Mouse (Mus musculus): Measurements from ENCODE around the gene D130043K22Rik. TPM values are rescaled to one million over a fixed set of nuclear protein-coding genes. Genes with fewer than 3 reads are reported as not detected.

D130043K22Rik gene
- polyA plus RNA-seq, 1 experiment from 2014 or later: 1.1 TPM

DNA sequence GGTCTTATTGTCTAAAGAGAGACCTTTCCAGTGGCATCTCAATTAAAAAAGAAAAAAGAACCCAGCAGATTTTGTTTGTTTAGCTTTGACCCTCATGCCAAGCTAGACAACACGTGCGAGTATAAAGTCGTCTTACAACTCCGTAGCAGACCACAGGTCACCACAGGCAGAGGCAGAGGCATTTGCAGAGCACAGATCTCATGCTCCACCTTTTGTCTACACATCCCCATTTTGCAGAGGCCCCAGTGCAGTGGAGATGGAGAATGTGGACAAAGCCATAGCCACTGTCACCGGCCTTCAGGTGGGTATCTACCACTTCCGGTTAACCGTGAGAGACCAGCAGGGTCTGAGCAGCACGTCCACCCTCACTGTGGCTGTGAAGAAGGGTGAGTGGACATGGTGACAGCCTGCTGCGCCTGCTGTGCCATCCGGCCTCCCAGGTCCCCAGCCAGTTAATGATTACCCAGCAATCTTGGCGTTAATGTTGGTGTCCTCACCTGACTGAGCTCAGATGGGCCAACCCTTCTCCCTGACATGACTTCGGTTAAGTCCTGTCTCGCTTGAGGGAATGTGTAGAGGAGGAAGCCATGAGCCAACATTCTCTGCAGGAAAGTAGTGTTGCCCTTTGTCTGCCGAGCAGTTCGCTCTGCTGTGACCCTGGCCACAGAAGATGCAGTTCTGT, 34.6 kb downstream of the D130043K22Rik start:
- Histone ChIP-seq H3K27ac (ENCODE audit: low read depth, low read length) (no peak overlapping the region), H3K9me3 (ENCODE audit: control insufficient read depth, low read length) (no peaks in the 10 kb centered on the region), H3K4me1 (ENCODE audit: control insufficient read depth, insufficient read depth, low read length) (no peaks in the 10 kb centered on the region), H3K27me3 (ENCODE audit: control insufficient read depth, insufficient read depth, low read length) (no peaks in the 10 kb centered on the region), H3K4me3 (ENCODE audit: low read depth, low read length) (no peak overlapping the region), H3K9ac (ENCODE audit: low read length) (no peak overlapping the region), H3K36me3 (ENCODE audit: control insufficient read depth, insufficient read depth, low read length) (no peaks in the 10 kb centered on the region), H3K4me2 (no peak overlapping the region)
- DNase-seq (ENCODE audit: low spot score, missing footprints): no peak
- no peak for ATAC-seq (ENCODE audit: low FRiP score)
- WGBS: 87% methylated on average over 15 of the region's 15 CpGs

DNA sequence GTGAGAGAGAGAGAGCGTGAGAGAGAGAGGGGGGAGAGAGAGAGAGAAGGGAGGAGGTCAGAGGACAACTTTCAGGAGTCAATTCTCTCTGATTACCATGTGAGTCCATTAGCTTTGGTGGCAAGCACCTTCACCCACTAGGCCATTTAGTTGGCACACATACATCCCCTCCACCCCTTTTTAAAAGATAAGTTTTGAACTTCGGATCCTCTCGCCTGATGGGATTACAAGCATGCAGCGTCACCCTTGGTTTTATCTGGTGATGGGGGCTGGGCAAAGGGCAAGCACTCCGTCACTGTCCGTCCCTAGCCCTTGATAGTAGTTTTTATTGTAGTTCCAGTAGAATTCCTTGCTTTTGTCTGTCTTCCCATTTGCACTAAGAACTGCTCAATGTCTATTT, 35.3 kb downstream of the D130043K22Rik start:
- H3K4me1 ChIP-seq (ENCODE audit: control insufficient read depth, insufficient read depth, low read length): no peaks in the 10 kb centered on the region
- DNase-seq (ENCODE audit: low spot score, missing footprints): no peak
- H3K27ac ChIP-seq (ENCODE audit: low read depth, low read length): no peak overlapping the region
- no peak for ATAC-seq (ENCODE audit: low FRiP score)
- no peak overlapping the region for H3K9ac ChIP-seq (ENCODE audit: low read length)
- H3K9me3 ChIP-seq (ENCODE audit: control insufficient read depth, low read length): no peaks in the 10 kb centered on the region
- no peak overlapping the region for H3K4me3 ChIP-seq (ENCODE audit: low read depth, low read length)
- H3K27me3 ChIP-seq (ENCODE audit: control insufficient read depth, insufficient read depth, low read length): no peaks in the 10 kb centered on the region
- WGBS: 91% methylated on average over 6 of the region's 6 CpGs
- H3K4me2 ChIP-seq: no peak overlapping the region
- no peaks in the 10 kb centered on the region for H3K36me3 ChIP-seq (ENCODE audit: control insufficient read depth, insufficient read depth, low read length)

DNA sequence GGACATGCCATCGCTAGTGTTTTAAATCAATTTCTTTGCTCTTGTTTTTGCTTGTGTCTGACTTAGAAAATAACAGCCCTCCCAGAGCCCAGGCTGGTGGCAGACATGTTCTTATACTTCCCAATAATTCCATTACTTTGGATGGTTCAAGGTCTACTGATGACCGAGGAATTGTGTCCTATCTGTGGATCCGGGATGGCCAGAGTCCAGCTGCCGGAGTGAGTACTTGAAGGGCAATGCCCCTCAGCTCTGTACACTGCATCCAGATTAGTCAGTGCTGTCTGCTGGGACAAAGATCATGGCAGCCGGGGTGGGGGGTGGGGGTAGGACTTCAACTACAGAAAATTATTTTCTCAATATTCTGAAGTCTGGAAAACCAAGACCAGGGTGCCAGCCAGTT, 35.8 kb downstream of the D130043K22Rik start:
- no peaks in the 10 kb centered on the region for H3K9me3 ChIP-seq (ENCODE audit: control insufficient read depth, low read length)
- 91% methylated on average over 5 of the region's 5 CpGs for WGBS
- no peaks in the 10 kb centered on the region for H3K27me3 ChIP-seq (ENCODE audit: control insufficient read depth, insufficient read depth, low read length)
- no peak for DNase-seq (ENCODE audit: low spot score, missing footprints)
- H3K4me1 ChIP-seq (ENCODE audit: control insufficient read depth, insufficient read depth, low read length): no peaks in the 10 kb centered on the region
- H3K4me3 ChIP-seq (ENCODE audit: low read depth, low read length): no peak overlapping the region
- ATAC-seq (ENCODE audit: low FRiP score): no peak
- H3K9ac ChIP-seq (ENCODE audit: low read length): no peak overlapping the region
- H3K36me3 ChIP-seq (ENCODE audit: control insufficient read depth, insufficient read depth, low read length): no peaks in the 10 kb centered on the region
- H3K27ac ChIP-seq (ENCODE audit: low read depth, low read length): no peak overlapping the region
- H3K4me2 ChIP-seq: no peak overlapping the region

DNA sequence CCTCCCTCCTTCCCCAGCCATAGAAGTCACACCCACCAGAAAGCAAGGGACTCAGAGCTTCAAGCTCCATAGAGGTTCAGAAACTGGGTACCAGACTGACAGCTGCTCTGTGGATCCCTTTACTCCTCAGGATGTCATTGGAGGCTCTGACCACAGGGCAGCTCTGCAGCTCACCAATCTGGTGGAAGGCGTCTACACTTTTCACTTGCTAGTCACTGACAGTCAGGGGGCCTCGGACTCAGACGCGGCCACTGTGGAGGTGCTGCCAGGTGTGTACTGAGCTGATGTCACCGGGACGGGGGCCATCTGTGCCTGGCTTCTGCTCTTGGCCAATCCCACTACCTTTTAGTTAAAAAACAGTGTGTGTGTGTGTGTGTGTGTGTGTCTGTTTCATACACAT, 37.5 kb downstream of the D130043K22Rik start:
- Histone ChIP-seq H3K9ac (ENCODE audit: low read length) (no peak overlapping the region), H3K36me3 (ENCODE audit: control insufficient read depth, insufficient read depth, low read length) (no peaks in the 10 kb centered on the region), H3K27ac (ENCODE audit: low read depth, low read length) (no peak overlapping the region), H3K4me2 (no peak overlapping the region), H3K4me1 (ENCODE audit: control insufficient read depth, insufficient read depth, low read length) (no peaks in the 10 kb centered on the region), H3K9me3 (ENCODE audit: control insufficient read depth, low read length) (no peaks in the 10 kb centered on the region), H3K27me3 (ENCODE audit: control insufficient read depth, insufficient read depth, low read length) (no peaks in the 10 kb centered on the region), H3K4me3 (ENCODE audit: low read depth, low read length) (no peak overlapping the region)
- WGBS: 93% methylated on average over 6 of the region's 6 CpGs
- no peak for ATAC-seq (ENCODE audit: low FRiP score)
- DNase-seq (ENCODE audit: low spot score, missing footprints): no peak

DNA sequence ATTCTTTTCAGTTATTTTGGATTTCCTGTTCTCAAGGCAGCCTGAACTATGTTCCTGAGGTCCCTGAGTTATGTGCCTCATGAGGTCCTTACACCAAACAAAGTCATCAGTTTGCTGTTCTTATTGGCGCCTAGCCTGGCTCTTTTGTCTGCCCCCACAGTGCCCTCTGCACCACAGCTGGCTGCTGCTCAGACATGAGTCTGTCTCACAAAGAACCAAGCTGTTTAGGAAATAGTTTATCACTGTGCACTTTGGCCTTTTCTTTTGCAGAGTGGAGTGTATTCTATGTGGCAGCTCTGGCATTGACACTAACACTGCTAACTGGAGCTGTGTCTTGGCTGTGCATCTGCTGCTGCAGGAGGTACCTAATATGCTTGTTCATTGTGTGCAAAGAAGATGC, 44.6 kb downstream of the D130043K22Rik start:
- Histone ChIP-seq H3K9ac (ENCODE audit: low read length) (no peak overlapping the region), H3K4me2 (no peak overlapping the region), H3K4me1 (ENCODE audit: control insufficient read depth, insufficient read depth, low read length) (no peaks in the 10 kb centered on the region), H3K9me3 (ENCODE audit: control insufficient read depth, low read length) (no peaks in the 10 kb centered on the region), H3K36me3 (ENCODE audit: control insufficient read depth, insufficient read depth, low read length) (no peaks in the 10 kb centered on the region), H3K27ac (ENCODE audit: low read depth, low read length) (no peak overlapping the region), H3K27me3 (ENCODE audit: control insufficient read depth, insufficient read depth, low read length) (no peaks in the 10 kb centered on the region), H3K4me3 (ENCODE audit: low read depth, low read length) (no peak overlapping the region)
- WGBS: 59% methylated on average over 1 of the region's 1 CpGs
- no peak for DNase-seq (ENCODE audit: low spot score, missing footprints)
- ATAC-seq (ENCODE audit: low FRiP score): no peak

DNA sequence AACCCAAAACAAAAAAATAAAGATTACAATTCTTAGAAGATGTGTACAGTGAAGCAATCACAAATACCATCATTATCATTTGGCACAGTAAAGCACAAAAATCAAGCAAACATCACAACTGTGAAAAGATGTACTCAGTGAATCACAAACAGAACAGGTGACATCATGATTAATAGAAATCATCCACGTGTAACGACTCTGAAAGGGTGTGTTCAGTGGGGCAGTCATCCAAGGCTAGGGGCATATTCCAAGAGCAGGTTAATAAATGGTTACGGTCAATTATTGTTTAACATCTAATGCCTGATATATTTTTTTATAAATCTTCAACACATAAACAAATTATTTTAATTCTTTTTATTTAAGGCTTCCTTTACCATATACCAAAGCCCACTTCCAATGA, 47.6 kb downstream of the D130043K22Rik start:
- Histone ChIP-seq H3K36me3 (ENCODE audit: control insufficient read depth, insufficient read depth, low read length) (no peaks in the 10 kb centered on the region), H3K4me1 (ENCODE audit: control insufficient read depth, insufficient read depth, low read length) (no peaks in the 10 kb centered on the region), H3K27me3 (ENCODE audit: control insufficient read depth, insufficient read depth, low read length) (no peaks in the 10 kb centered on the region), H3K4me2 (no peak overlapping the region), H3K9me3 (ENCODE audit: control insufficient read depth, low read length) (no peaks in the 10 kb centered on the region), H3K4me3 (ENCODE audit: low read depth, low read length) (no peak overlapping the region), H3K9ac (ENCODE audit: low read length) (no peak overlapping the region), H3K27ac (ENCODE audit: low read depth, low read length) (no peak overlapping the region)
- ATAC-seq (ENCODE audit: low FRiP score) (no peak), DNase-seq (ENCODE audit: low spot score, missing footprints) (no peak)
- 94% methylated on average over 3 of the region's 3 CpGs for WGBS

DNA sequence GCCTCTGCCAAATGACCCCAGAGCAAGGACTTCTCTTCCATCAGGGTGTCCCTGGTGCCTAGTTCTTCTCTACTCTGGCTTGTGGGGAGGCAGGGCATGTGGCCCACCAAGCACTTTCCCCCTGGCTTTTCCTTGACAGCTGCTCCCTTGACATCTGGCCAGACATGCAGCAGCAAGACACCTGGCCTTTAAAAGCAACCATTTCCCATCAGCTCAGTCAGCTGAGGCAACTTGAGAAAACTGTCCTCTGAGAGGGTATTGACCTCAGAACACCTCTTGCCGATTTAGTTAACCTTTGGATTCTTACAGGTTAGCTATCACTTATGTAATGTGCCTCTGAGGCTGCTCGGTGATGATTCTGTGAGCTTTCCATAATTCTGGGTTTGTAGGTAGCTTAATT, 48.9 kb downstream of the D130043K22Rik start:
- no peak for ATAC-seq (ENCODE audit: low FRiP score)
- H3K9ac ChIP-seq (ENCODE audit: low read length): no peak overlapping the region

DNA sequence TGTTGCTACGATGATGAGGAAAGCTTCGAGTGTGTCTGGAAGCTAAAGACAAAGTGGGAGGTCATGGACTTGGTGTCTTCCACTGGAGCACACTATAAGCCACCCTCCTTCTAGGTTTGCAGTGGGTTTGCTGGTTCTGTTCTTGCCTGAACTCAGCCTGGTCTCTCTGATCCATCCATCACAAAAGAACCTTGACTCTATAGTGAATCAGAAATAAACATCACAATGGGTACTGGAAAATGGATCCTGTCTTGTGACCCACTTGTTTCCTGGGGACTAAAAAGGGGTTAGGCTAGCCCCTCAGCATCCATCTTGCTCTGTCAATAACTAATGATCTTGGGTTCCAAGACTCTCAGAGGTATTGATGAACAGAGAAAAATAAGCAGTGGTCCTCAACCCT, 57.0 kb downstream of the D130043K22Rik start:
- Histone ChIP-seq H3K36me3 (ENCODE audit: control insufficient read depth, insufficient read depth, low read length) (no peaks in the 10 kb centered on the region), H3K4me1 (ENCODE audit: control insufficient read depth, insufficient read depth, low read length) (no peaks in the 10 kb centered on the region), H3K4me2 (no peak overlapping the region), H3K9me3 (ENCODE audit: control insufficient read depth, low read length) (no peaks in the 10 kb centered on the region), H3K9ac (ENCODE audit: low read length) (no peak overlapping the region), H3K4me3 (ENCODE audit: low read depth, low read length) (no peak overlapping the region), H3K27me3 (ENCODE audit: control insufficient read depth, insufficient read depth, low read length) (no peaks in the 10 kb centered on the region), H3K27ac (ENCODE audit: low read depth, low read length) (no peak overlapping the region)
- WGBS: 85% methylated on average over 2 of the region's 2 CpGs
- DNase-seq (ENCODE audit: low spot score, missing footprints) (no peak), ATAC-seq (ENCODE audit: low FRiP score) (no peak)

More for the DNA sequence above, 48.9 kb downstream of the D130043K22Rik start:
- Histone ChIP-seq H3K27me3 (ENCODE audit: control insufficient read depth, insufficient read depth, low read length) (no peaks in the 10 kb centered on the region), H3K36me3 (ENCODE audit: control insufficient read depth, insufficient read depth, low read length) (no peaks in the 10 kb centered on the region), H3K9me3 (ENCODE audit: control insufficient read depth, low read length) (no peaks in the 10 kb centered on the region), H3K4me1 (ENCODE audit: control insufficient read depth, insufficient read depth, low read length) (no peaks in the 10 kb centered on the region), H3K4me2 (no peak overlapping the region), H3K27ac (ENCODE audit: low read depth, low read length) (no peak overlapping the region), H3K4me3 (ENCODE audit: low read depth, low read length) (no peak overlapping the region)
- WGBS: 82% methylated on average over 2 of the region's 2 CpGs
- DNase-seq (ENCODE audit: low spot score, missing footprints): no peak

DNA sequence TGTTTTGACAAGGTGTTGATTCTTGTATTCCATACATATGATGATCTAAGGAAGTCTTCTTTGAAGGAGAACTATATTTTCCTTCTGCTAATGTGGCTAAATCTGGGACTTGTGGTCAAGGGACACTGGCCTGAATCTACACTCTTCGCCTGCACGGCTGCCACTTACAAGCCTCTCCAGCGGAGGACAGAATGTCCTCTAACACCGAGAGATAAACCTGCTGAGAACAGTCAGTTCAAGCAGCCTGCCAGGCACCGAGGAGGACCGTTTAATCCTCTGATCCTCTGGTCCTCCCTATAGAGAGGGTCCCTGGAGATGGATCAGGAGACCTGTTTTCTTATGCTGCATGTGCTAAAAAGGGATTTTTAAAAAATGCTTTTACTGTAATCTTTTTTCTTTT, 58.5 kb downstream of the D130043K22Rik start:
- Histone ChIP-seq H3K27me3 (ENCODE audit: control insufficient read depth, insufficient read depth, low read length) (no peaks in the 10 kb centered on the region), H3K4me3 (ENCODE audit: low read depth, low read length) (no peak overlapping the region), H3K9ac (ENCODE audit: low read length) (no peak overlapping the region), H3K4me1 (ENCODE audit: control insufficient read depth, insufficient read depth, low read length) (no peaks in the 10 kb centered on the region), H3K4me2 (no peak overlapping the region), H3K27ac (ENCODE audit: low read depth, low read length) (no peak overlapping the region), H3K36me3 (ENCODE audit: control insufficient read depth, insufficient read depth, low read length) (no peaks in the 10 kb centered on the region), H3K9me3 (ENCODE audit: control insufficient read depth, low read length) (no peaks in the 10 kb centered on the region)
- ATAC-seq (ENCODE audit: low FRiP score) (no peak), DNase-seq (ENCODE audit: low spot score, missing footprints) (no peak)
- 71% methylated on average over 6 of the region's 6 CpGs for WGBS

All from midbrain, embryonic 11.5 days (tissue).